In the genomic region with DNA sequence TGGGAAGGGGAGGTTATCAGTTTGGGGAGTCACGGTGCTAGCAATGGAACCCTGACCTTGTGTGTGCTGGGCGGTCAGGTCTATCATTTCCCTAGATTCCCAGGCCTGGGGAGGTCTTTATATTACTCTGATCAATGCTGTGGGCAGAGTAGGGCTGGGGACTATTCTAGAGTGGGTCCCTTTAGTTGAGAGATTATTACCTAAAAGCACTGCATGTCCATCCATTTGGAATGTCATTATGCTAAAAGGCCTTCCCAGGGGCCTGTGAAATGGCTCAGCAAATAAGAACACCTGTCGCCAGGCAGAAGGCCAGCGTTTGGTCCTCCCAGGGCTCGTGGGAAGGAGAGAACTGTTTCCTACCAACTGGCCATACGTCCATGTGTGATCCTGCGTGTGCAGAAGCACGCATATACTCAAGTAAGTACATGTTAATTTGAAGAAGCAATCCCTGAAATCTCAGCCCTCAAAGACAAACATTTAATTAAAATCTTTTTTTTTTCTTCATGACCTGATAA, we compare ENCODE assay signal across 17 mouse cellular contexts. TPM values are rescaled to one million over a fixed set of nuclear protein-coding genes. Genes with fewer than 3 reads are reported as not detected.
DNase-seq lines count a peak whose midpoint lies in the region; ATAC-seq and TF ChIP-seq lines count a peak whose summit lies in the region.
"Had no signal": no experiment of that assay in that cellular context is flagged by ENCODE, and none has a peak within 500 bp of the region (broad histone marks: within the 10 kb centered on the region; RNA-seq: fewer than 3 reads in every experiment).

No protein-coding gene starts in this region.

- TF ChIP-seq EP300 in liver, postnatal 0 days (IDR thresholded peaks at IDR 0.05; ENCODE audit: low read depth): no peak

- H3K9me3 ChIP-seq in kidney, embryonic 16.5 days (ENCODE audit: low read length): no peaks in the 10 kb centered on the region
- H3K9me3 ChIP-seq in liver, postnatal 0 days (ENCODE audit: low read length): no peaks in the 10 kb centered on the region
- H3K9me3 ChIP-seq: embryonic facial prominence, embryonic 15.5 days; forebrain, embryonic 12.5 days; hindbrain, embryonic 15.5 days; limb, embryonic 13.5 days; neural tube, embryonic 13.5 days had no signal

- no peak for TF ChIP-seq POLR2A in small intestine, adult 2 months (IDR thresholded peaks at IDR 0.05; ENCODE audit: low read depth, low read length)

- intact Hi-C loops in left cerebral cortex, postnatal 4 days (cut with DNase I): loop anchor here (10.0 kb wide), 3 partner anchors 67 to 257 kb away; no protein-coding TSS in a partner anchor

- peak overlapping the region; percentile 15; the same call in 1 of the 2 replicates for H3K4me2 ChIP-seq in kidney, embryonic 16.5 days (replicated peaks; ENCODE audit: low read depth, low read length)
- no peak overlapping the region for H3K4me2 ChIP-seq in liver, postnatal 0 days (ENCODE audit: low read depth, low read length)
- H3K4me2 ChIP-seq: embryonic facial prominence, embryonic 15.5 days; forebrain, embryonic 12.5 days; heart, embryonic 11.5 days; hindbrain, embryonic 15.5 days; limb, embryonic 13.5 days; neural tube, embryonic 13.5 days had no signal

- peak; percentile 37 for DNase-seq in adrenal gland, adult 2 months
- no peak for DNase-seq in adrenal gland, postnatal 4 days (ENCODE audit: low spot score in 2 of 2)
- peak; percentile 9 for DNase-seq in left cerebral cortex, postnatal 4 days
- no peak for DNase-seq in left cerebral cortex, adult 18-20 months (ENCODE audit: low spot score in 2 of 2)
- DNase-seq in liver, postnatal 0 days: no peak
- DNase-seq in liver: no peak
- DNase-seq: cerebellum, adult 18-20 months; right cerebral cortex, postnatal 25 days had no signal

- H3K4me1 ChIP-seq in kidney, embryonic 16.5 days (ENCODE audit: insufficient read depth, low read length): peaks cover 7% of the 10 kb centered on the region
- peaks cover 4% of the 10 kb centered on the region for H3K4me1 ChIP-seq in small intestine, adult 2 months (ENCODE audit: control insufficient read depth, insufficient read depth, insufficient read length, low read length)
- no peaks in the 10 kb centered on the region for H3K4me1 ChIP-seq in liver, postnatal 0 days (ENCODE audit: insufficient read depth)
- H3K4me1 ChIP-seq: embryonic facial prominence, embryonic 15.5 days had no signal

- TF ChIP-seq CTCF in small intestine, adult 2 months (IDR thresholded peaks at IDR 0.05; ENCODE audit: extremely low read depth, insufficient read length, insufficient replicate concordance, low read depth, low read length): no peak
- no peak for TF ChIP-seq CTCF in liver, postnatal 0 days (IDR thresholded peaks at IDR 0.05; ENCODE audit: low read depth)

- H3K4me3 ChIP-seq in kidney, embryonic 16.5 days (ENCODE audit: low read length): no peak overlapping the region; the same call in 1 of the 2 replicates
- peak overlapping the region; percentile 77 for H3K4me3 ChIP-seq in small intestine, adult 2 months (ENCODE audit: low read depth, low read length)
- H3K4me3 ChIP-seq in liver, postnatal 0 days (ENCODE audit: low read depth, low read length): no peak overlapping the region
- H3K4me3 ChIP-seq: embryonic facial prominence, embryonic 15.5 days; forebrain, embryonic 12.5 days; hindbrain, embryonic 15.5 days; limb, embryonic 13.5 days; neural tube, embryonic 13.5 days had no signal

- H3K9ac ChIP-seq in kidney, embryonic 16.5 days (replicated peaks; ENCODE audit: low read length): 0 out of 2 replicates have a peak overlapping the region, but pooled peaks have one; percentile 20
- H3K9ac ChIP-seq in liver, postnatal 0 days (replicated peaks): no peak overlapping the region
- H3K9ac ChIP-seq: embryonic facial prominence, embryonic 15.5 days; forebrain, embryonic 12.5 days; hindbrain, embryonic 15.5 days; limb, embryonic 13.5 days; neural tube, embryonic 13.5 days had no signal

- peak overlapping the region; percentile 72; the same call in 1 of the 2 replicates for H3K27ac ChIP-seq in kidney, embryonic 16.5 days (ENCODE audit: low read length)
- H3K27ac ChIP-seq in small intestine, adult 2 months (ENCODE audit: insufficient read depth, low read depth, low read length): peak overlapping the region; percentile 74
- H3K27ac ChIP-seq in liver, postnatal 0 days (ENCODE audit: low read depth): no peak overlapping the region
- H3K27ac ChIP-seq: embryonic facial prominence, embryonic 15.5 days; forebrain, embryonic 12.5 days; hindbrain, embryonic 15.5 days; limb, embryonic 13.5 days; neural tube, embryonic 13.5 days had no signal

- no peaks in the 10 kb centered on the region for H3K36me3 ChIP-seq in kidney, embryonic 16.5 days (ENCODE audit: insufficient read depth, low read length)
- H3K36me3 ChIP-seq in small intestine, adult 2 months (ENCODE audit: control insufficient read depth, insufficient read depth, low read length): no peaks in the 10 kb centered on the region
- no peaks in the 10 kb centered on the region for H3K36me3 ChIP-seq in liver, postnatal 0 days (replicated peaks; ENCODE audit: insufficient read depth, low read length)
- H3K36me3 ChIP-seq: embryonic facial prominence, embryonic 15.5 days; forebrain, embryonic 12.5 days; hindbrain, embryonic 15.5 days; limb, embryonic 13.5 days; neural tube, embryonic 13.5 days had no signal

- 67% methylated on average over 8 of the region's 8 CpGs for WGBS in kidney, embryonic 16.5 days
- 40% methylated on average over 8 of the region's 8 CpGs for WGBS in small intestine, adult 2 months
- WGBS in liver, postnatal 0 days (ENCODE audit: insufficient replicate concordance): 68% methylated on average over 8 of the region's 8 CpGs

- no peak for ATAC-seq in kidney, embryonic 16.5 days (ENCODE audit: low FRiP score, low TSS enrichment)
- no peak for ATAC-seq in liver, postnatal 0 days
- ATAC-seq: CD4-positive, CD25-positive, alpha-beta regulatory T cell, adult 4 months had no signal

- no peaks in the 10 kb centered on the region for H3K27me3 ChIP-seq in kidney, embryonic 16.5 days (ENCODE audit: insufficient read depth, low read length)
- H3K27me3 ChIP-seq in small intestine, adult 2 months (ENCODE audit: control insufficient read depth, insufficient read depth, low read length): no peaks in the 10 kb centered on the region
- no peaks in the 10 kb centered on the region for H3K27me3 ChIP-seq in liver, postnatal 0 days (ENCODE audit: insufficient read depth, low read length)
- H3K27me3 ChIP-seq: embryonic facial prominence, embryonic 15.5 days; forebrain, embryonic 12.5 days; hindbrain, embryonic 15.5 days; limb, embryonic 13.5 days; neural tube, embryonic 13.5 days had no signal

RNA-seq across cellular contexts. Expression of a gene that starts 0.5 kb away (rescaled TPM):
- total RNA-seq in adrenal gland, adult 2 months (2021): 100 to 1,000 TPM; 134 to 144 TPM
- 268 and 330 TPM in 2 replicates for polyA plus RNA-seq in adrenal gland, adult 2 months (2012; rRNA removed)
- 100 to 1,000 TPM; 116 to 117 TPM for total RNA-seq in adrenal gland, postnatal 4 days (2021)
- 10 to 100 TPM; 63.7 to 65.7 TPM for total RNA-seq in left cerebral cortex, postnatal 4 days (2021)
- 10 to 100 TPM; 55.9 to 58.7 TPM for total RNA-seq in left cerebral cortex, adult 18-20 months (2021)
- 32.5 and 37.7 TPM in 2 replicates for polyA plus RNA-seq in kidney, embryonic 16.5 days (2015; fragmentation: Nextera tagmentation; extraction: Ambion mirVana)
- polyA plus RNA-seq in small intestine, adult 2 months (2012; rRNA removed): 35.0 and 64.7 TPM in 2 replicates
- polyA plus RNA-seq in liver, postnatal 0 days (2015; fragmentation: Nextera tagmentation; extraction: Ambion mirVana): 5.3 and 5.4 TPM in 2 replicates
- polyA plus RNA-seq: CD4-positive, CD25-positive, alpha-beta regulatory T cell, adult 4 months had no signal

Comparison
In these comparisons a context has a peak if more than half of its experiments do, and no peak if none do; other contexts are left out.
1. DNase-seq: peak in adrenal gland, adult 2 months (single experiment) and left cerebral cortex, postnatal 4 days (single experiment); none in adrenal gland, postnatal 4 days (0 of 2), left cerebral cortex, adult 18-20 months (0 of 2), liver, postnatal 0 days (single experiment) and liver (single experiment).